Mouse (Mus musculus) heart, embryonic 14.5 days (tissue): ENCODE measurements around the gene Dnajc4. TPM values are rescaled to one million over a fixed set of nuclear protein-coding genes. Genes with fewer than 3 reads are reported as not detected.

ENCODE experiments used
- ATAC-seq: fragments of 200-750 bp; cut with Nextera tagmentation; 2 replicates; pipeline ENCODE4 v1.8.0; 2017; ENCODE audit warnings: low read depth, moderate TSS enrichment; ENCODE audit not compliant: insufficient number of reproducible peaks, insufficient read depth, low FRiP score
- H3K27ac ChIP-seq, 2 experiments: fragments of 200-500 bp in 1 of 2; fragments of 300-500 bp in 1 of 2; sonication (generic) in 1 of 2; replicated peaks in 1 of 2; 2 replicates each; pipeline ENCODE4 v1.5.1; 2012 to 2014; ENCODE audit warnings: low read depth in 2 of 2, low read length in 2 of 2, control low read depth in 1 of 2, mild to moderate bottlenecking in 1 of 2, mixed read lengths in 1 of 2; ENCODE audit not compliant: control insufficient read depth in 1 of 2, insufficient read depth in 1 of 2
- H3K27me3 ChIP-seq: fragments of 300-500 bp; sonication (generic); 2 replicates; pipeline ENCODE4 v1.6.1; 2014; ENCODE audit warnings: mild to moderate bottlenecking, low read length, control low read depth; ENCODE audit not compliant: control insufficient read depth, insufficient read depth
- H3K36me3 ChIP-seq: fragments of 300-500 bp; sonication (generic); 2 replicates; pipeline ENCODE4 v1.6.1; 2014; ENCODE audit warnings: mild to moderate bottlenecking, control low read depth, low read length, mixed read lengths; ENCODE audit not compliant: control insufficient read depth, insufficient read depth
- H3K4me1 ChIP-seq, 2 experiments: fragments of 200-500 bp in 1 of 2; fragments of 300-500 bp in 1 of 2; sonication (generic) in 1 of 2; 2 replicates each; pipeline ENCODE4 v1.6.1; 2012 to 2014; ENCODE audit warnings: low read length in 2 of 2, control low read depth in 1 of 2, mixed read lengths in 1 of 2; ENCODE audit not compliant: control insufficient read depth in 2 of 2, insufficient read depth in 2 of 2
- H3K4me2 ChIP-seq: fragments of 300-500 bp; sonication (generic); 2 replicates; pipeline ENCODE4 v1.6.1; 2014; ENCODE audit warnings: mild to moderate bottlenecking, low read length
- H3K4me3 ChIP-seq, 2 experiments: fragments of 200-500 bp in 1 of 2; fragments of 300-500 bp in 1 of 2; sonication (generic) in 1 of 2; 2 replicates each; pipeline ENCODE4 v1.5.1; 2012 to 2014; ENCODE audit warnings: low read length in 2 of 2, mild to moderate bottlenecking in 2 of 2, control low read depth in 1 of 2, low read depth in 1 of 2, moderate library complexity in 1 of 2; ENCODE audit not compliant: control insufficient read depth in 1 of 2, insufficient read depth in 1 of 2
- H3K9ac ChIP-seq: fragments of 300-500 bp; sonication (generic); 2 replicates; pipeline ENCODE4 v1.6.1; 2014; ENCODE audit warnings: mild to moderate bottlenecking, low read length
- H3K9me3 ChIP-seq: fragments of 300-500 bp; sonication (generic); 2 replicates; pipeline ENCODE4 v1.6.1; 2016; ENCODE audit warnings: low read length, control low read depth; ENCODE audit not compliant: control insufficient read depth
- WGBS: fragments of 180-500 bp; shearing (Covaris S2); extraction: QIAGEN DNeasy Blood & Tissue Kit; methylation state at CpG from one replicate; pipeline ENCODE4 v1.1.7; 2014; 5-methylcytosine and 5-hydroxymethylcytosine counted together
- polyA plus RNA-seq: library from polyadenylated mRNA; unstranded; fragments of >200 nt; fragmentation: Nextera tagmentation; extraction: Ambion mirVana; gene quantifications from 2 replicates; pipeline ENCODE4 v1.2.1, GENCODE M21; 2014

Dnajc4 gene
- polyA plus RNA-seq, 1 experiment from 2014 or later: 40.0 TPM

DNA sequence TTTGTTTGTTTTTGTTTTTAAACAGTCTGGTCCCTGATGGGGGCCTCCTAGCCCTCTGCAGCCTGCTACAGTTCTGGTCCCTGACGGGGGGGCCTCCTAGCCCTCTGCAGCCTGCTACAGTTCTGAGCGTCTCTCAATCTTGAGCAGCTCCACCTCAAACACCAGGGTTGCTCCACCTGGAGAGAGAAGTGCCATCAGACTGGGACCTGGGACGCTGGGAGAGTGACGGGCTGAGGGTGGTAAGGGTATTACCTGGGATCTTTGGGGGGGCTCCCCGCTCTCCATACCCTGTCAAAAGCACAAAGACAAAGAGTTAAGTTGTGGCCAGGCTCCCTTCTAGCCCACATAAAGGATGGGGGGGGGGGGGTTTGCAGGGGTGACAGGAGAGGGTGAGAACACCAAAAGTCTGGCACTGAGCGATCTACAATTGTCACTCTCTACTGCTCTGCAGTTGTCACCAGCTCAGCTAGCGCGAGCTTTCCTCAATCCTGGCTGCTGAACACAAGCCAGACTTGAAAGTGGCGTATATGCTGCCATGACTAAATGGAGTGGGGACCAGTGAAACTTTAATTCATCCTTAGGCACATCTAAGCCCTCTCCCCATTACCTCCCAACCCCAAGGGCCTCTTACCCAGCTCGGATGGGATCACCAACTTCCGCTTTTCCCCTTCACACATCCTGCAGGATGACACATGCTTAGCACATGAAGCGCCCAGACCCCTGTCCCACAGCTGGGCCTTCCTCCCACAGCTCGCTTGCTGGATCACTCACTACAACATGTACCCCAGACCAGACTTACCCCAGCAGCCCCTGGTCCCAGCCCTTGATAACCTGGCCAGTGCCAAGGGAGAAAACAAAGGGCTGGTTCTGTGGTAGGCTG, 14.4 kb downstream of the Dnajc4 start:
- H3K4me2 ChIP-seq: peak overlapping the region; percentile 71
- peak overlapping the region; percentile 81 for H3K9ac ChIP-seq
- no peak for ATAC-seq
- H3K27me3 ChIP-seq: no peaks in the 10 kb centered on the region
- H3K9me3 ChIP-seq: no peaks in the 10 kb centered on the region
- H3K4me1 ChIP-seq: peaks cover 18 to 45% of the 10 kb centered on the region in 2 experiments; a peak in 3 of 4 replicates
- peak overlapping the region in 1 of 2 experiments; percentile 66; a peak in 2 of 4 replicates for H3K27ac ChIP-seq
- H3K4me3 ChIP-seq: peak overlapping the region in 1 of 2 experiments; percentile 75; a peak in 1 of 4 replicates
- WGBS: 73% methylated on average over 13 of the region's 13 CpGs
- H3K36me3 ChIP-seq: peaks cover 42% of the 10 kb centered on the region

DNA sequence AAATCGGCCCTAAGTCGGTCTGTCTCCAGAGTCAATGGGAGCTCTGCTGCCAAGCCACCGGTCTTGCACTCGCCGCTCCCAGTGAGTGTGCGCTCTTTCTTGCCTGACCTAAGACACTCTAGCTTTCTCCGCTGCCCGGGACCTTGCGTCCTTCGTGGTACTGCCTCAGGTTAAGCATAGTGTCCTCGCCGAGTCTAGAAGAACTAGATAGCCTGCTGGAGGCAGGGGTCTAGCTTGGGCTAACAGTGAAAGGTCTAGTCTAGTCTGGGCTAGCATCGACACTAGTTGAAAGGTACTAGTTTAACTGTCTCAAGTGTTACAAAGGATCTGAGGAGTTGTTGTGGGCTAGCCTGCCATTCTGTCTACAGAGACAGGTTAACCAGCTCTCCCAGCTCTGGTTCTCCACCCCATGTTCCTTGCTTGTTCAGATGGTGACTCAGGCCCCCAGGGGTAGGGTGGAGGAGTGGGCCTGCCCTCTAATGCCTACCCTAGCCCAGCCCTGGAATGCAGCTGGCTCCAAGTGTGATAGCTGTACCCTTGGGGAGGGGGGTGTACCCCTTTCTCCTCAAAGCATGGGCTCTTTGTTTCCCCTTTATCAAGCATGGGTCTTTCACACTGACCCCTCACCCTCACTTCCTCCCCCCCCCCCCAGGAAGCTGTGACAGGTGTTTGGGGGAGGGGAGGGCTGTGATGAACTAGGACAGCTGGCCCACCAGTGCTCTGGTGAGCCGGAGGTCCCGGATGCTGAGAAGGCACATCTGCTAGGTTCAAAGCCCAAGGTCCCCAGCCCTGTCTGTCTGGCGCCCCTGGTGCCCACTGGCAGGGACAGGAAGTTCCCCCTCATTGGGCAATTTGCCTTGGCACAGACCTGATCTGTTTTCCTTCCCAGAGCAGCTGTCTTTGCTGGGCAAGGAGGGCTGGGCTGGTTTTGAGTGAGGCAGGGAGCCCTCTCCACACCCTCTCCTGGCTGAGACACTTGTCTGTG, 16.5 kb downstream of the Dnajc4 start, which contains the start of gene Plcb3:
Gene Plcb3, minus strand, starts transcription at position 934 of the 985 bp plus-strand sequence.
- Histone ChIP-seq H3K9ac (peak within 1 kb of the TSS; percentile 90), H3K27ac (peak within 1 kb of the TSS; percentile 84 to 89), H3K4me1 (peaks cover 25 to 44% of the 10 kb centered on the region in 2 experiments), H3K27me3 (no peaks in the 10 kb centered on the region), H3K9me3 (no peaks in the 10 kb centered on the region), H3K4me3 (peak within 1 kb of the TSS; percentile 80 to 93), H3K4me2 (peak within 1 kb of the TSS; percentile 97), H3K36me3 (peaks cover 26% of the 10 kb centered on the region)
- WGBS: under 1% methylated on average over 16 of the region's 16 CpGs
- no peak for ATAC-seq

DNA sequence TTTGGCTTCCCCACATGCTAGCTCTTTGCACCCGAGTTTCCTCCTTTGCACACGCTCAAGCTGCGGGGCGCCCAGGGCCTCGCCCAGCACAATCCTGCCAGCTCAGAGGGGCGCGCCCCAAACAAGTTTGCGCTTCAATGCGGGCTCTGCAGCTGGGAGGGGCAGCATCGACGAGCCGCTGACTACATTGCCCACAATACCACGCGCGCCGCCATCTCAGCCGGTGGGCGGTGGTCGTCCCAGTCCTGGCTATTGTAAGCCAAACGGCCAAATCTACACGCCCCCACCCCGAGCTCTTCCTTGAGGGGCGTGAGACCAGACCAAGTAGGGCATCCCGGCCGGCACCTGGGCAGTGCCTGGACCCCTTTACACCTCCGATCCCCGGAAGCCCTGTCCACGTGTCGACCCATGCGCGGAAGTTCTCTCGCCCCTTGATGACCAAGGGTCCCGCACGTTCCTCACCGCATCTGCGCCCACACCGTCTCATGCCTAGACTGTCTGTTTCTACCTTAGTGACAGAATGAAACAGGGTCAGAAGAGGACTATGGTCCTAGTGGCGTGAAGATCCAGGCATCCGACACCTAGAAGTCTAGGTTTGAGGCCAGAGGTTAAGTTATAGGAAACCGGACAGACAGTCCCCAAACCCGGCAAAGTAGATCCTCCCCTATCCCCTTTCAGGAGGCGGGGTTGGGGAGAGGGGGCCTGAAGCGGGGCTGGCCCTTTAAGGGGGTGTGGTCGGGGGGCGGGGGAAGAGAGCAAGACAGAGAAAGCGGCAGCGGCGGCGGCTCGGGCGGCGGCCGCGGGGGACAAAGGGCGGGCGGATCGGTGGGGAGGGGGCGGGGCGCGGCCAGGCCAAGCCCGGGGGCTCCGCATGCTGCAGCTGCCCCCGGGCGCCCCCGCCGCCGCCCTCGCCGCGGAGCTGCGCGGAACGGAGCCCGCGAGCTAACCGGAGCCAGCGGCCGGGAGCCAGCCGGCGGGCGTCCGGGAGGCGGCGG, 17.9 kb downstream of the Dnajc4 start, which contains the start of gene Ppp1r14b:
Gene Ppp1r14b, plus strand, starts transcription at position 758 of the 995 bp plus-strand sequence.
- peak within 1 kb of the TSS; percentile 97 for H3K4me2 ChIP-seq
- peak; percentile 49 for ATAC-seq
- H3K36me3 ChIP-seq: peaks cover 26% of the 10 kb centered on the region
- peak within 1 kb of the TSS; percentile 90 for H3K9ac ChIP-seq
- peak within 1 kb of the TSS; percentile 89 to 91 for H3K27ac ChIP-seq
- peak within 1 kb of the TSS; percentile 80 to 93 for H3K4me3 ChIP-seq
- no peaks in the 10 kb centered on the region for H3K27me3 ChIP-seq
- peaks cover 36 to 56% of the 10 kb centered on the region in 2 experiments for H3K4me1 ChIP-seq
- WGBS: under 1% methylated on average over 55 of the region's 84 CpGs
- no peaks in the 10 kb centered on the region for H3K9me3 ChIP-seq

DNA sequence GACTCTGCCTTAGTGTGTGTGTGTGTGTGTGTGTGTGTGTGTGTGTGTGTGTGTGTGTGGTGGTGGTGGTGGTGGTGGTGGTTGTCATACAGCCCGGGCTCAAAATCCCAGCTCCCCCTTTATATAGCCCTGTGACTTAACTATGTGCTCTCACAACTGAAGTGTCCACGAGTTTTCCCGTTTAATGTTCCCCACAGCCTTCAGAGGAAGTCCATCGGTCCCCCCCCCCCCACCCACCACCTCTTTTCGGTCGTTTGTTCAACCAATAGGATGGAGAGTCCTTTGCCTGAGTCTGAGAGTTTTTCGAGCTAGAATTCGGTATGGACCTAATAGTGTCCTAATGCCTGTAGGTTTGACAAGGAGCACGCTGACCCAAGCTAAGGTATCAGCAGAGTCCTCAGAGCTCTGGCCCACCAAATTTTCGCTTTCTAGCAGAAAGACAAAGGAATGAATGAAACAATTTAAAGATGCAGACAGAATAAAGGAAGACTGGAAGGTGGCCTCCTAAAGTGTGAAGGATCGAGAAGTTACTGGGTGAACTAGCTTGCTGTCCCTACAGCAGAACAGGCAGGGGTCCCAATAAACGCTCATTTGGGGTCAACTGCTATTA, 18.7 kb downstream of the Dnajc4 start:
- Histone ChIP-seq H3K27me3 (no peaks in the 10 kb centered on the region), H3K4me1 (peaks cover 33 to 58% of the 10 kb centered on the region in 2 experiments), H3K4me3 (peak overlapping the region; percentile 69 to 80), H3K36me3 (peaks cover 22% of the 10 kb centered on the region), H3K27ac (peak overlapping the region in 1 of 2 experiments; percentile 89; a peak in 1 of 4 replicates), H3K4me2 (peak overlapping the region; percentile 97), H3K9ac (peak overlapping the region; percentile 90), H3K9me3 (no peaks in the 10 kb centered on the region)
- WGBS: 35% methylated on average over 12 of the region's 12 CpGs
- no peak for ATAC-seq

DNA sequence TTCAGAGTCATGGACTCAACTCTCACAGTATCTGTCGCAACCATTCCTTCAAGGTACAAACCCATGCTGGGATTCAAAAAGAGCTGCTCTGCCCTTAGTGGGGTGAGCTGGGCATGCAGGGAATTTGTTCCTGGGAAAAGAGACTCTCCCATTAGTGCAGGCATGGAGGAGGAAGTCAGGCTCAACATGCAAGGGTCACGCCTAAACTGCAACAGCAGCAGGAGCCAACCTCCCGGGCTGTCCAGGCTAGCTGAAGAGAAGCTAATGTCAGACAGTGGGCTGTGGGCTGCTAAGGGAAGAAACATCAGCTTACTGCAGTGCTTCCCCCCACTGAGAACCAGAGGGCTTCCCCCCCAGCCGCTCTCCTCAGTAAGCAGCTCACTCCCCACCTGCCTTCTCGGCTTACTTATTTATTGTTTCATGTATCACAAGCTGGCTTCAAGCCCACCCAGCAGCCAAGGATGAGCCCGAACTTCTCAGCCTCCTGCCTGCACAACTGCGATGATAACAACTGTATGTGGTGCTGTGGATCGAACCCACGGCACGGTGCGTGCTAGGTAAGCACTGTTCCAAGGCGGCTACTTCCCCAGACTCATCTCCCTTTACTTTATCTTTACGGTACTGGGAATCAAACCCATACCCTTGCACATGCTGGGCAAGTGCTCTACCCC, 20.0 kb downstream of the Dnajc4 start:
- peaks cover 30 to 56% of the 10 kb centered on the region in 2 experiments for H3K4me1 ChIP-seq

DNA sequence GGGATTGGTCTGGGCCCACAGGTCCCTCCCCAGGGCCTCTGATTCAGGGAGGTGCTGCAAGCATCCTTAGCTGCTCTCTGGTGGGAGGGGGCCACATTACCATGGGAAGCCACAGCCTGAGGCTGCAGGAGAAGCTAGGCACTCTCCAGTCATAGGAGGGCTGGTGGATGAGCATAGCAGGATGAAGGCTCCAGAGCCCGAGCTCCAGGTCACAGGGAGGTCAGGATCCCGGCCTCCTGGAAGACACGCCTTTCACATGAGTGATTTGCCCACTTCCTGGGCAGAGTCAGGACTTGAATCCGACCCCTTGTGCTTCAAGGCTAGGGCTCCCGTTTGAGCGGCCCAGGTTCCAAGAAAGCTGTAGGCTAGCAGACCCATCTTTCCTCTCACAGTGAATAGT, 20.7 kb downstream of the Dnajc4 start:
- WGBS: 41% methylated on average over 6 of the region's 6 CpGs

More for the DNA sequence above, 20.0 kb downstream of the Dnajc4 start:
- H3K9me3 ChIP-seq: no peaks in the 10 kb centered on the region
- no peak for ATAC-seq
- no peak overlapping the region for H3K4me3 ChIP-seq
- H3K36me3 ChIP-seq: peaks cover 9% of the 10 kb centered on the region
- H3K27me3 ChIP-seq: no peaks in the 10 kb centered on the region
- H3K27ac ChIP-seq: peak overlapping the region in 1 of 2 experiments; percentile 19; a peak in 1 of 4 replicates
- no peak overlapping the region for H3K4me2 ChIP-seq
- 81% methylated on average over 13 of the region's 13 CpGs for WGBS
- H3K9ac ChIP-seq: peak overlapping the region; percentile 16; the same call in 1 of the 2 replicates

More for the DNA sequence above, 20.7 kb downstream of the Dnajc4 start:
- H3K4me3 ChIP-seq: no peak overlapping the region
- H3K27me3 ChIP-seq: no peaks in the 10 kb centered on the region
- H3K36me3 ChIP-seq: peaks cover 2% of the 10 kb centered on the region; the same call in 1 of the 2 replicates
- H3K4me1 ChIP-seq: peaks cover 28 to 49% of the 10 kb centered on the region in 2 experiments
- peak overlapping the region; percentile 16; the same call in 1 of the 2 replicates for H3K9ac ChIP-seq
- peak overlapping the region in 1 of 2 experiments; percentile 19; a peak in 1 of 4 replicates for H3K27ac ChIP-seq
- no peak for ATAC-seq
- no peaks in the 10 kb centered on the region for H3K9me3 ChIP-seq
- H3K4me2 ChIP-seq: no peak overlapping the region
